Mouse (Mus musculus): ENCODE data around the gene Ap1m1. TPM values are rescaled to one million over a fixed set of nuclear protein-coding genes. Genes with fewer than 3 reads are reported as not detected.

Ap1m1 gene
- total RNA-seq, 1 experiment from 2014 or later, result 68.1 TPM

GRCm38 (mm10) chr8:72257902-72258238, 18.1 kb downstream of the Ap1m1 start:
- no peak for DNase-seq

GRCm38 (mm10) chr8:72259862-72260261, 20.0 kb downstream of the Ap1m1 start:
- DNase-seq, result no peak

- no peak for DNase-seq
These were observed 20.8 kb downstream of the Ap1m1 start for GRCm38 (mm10) chr8:72260585-72260984.

- DNase-seq, result peak; percentile 85
These were observed 21.2 kb downstream of the Ap1m1 start for GRCm38 (mm10) chr8:72261019-72261418.

- no peak for DNase-seq
These were observed 21.6 kb downstream of the Ap1m1 start for GRCm38 (mm10) chr8:72261431-72261830.

- peak; percentile 56 for DNase-seq
These were observed 22.1 kb downstream of the Ap1m1 start for GRCm38 (mm10) chr8:72261872-72262271.

- DNase-seq, result peak; percentile 79
These were observed 22.9 kb downstream of the Ap1m1 start for GRCm38 (mm10) chr8:72262756-72263155.

GRCm38 (mm10) chr8:72263451-72263850, 23.6 kb downstream of the Ap1m1 start:
- DNase-seq, result peak; percentile 40

- peak; percentile 47 for DNase-seq
These were observed 25.5 kb downstream of the Ap1m1 start for GRCm38 (mm10) chr8:72265342-72265741.

GRCm38 (mm10) chr8:72266671-72267070, 26.9 kb downstream of the Ap1m1 start:
- DNase-seq, result no peak

GRCm38 (mm10) chr8:72267106-72267505, 27.3 kb downstream of the Ap1m1 start:
- no peak for DNase-seq

GRCm38 (mm10) chr8:72268356-72268755, 28.5 kb downstream of the Ap1m1 start:
- peak; percentile 78 for DNase-seq

GRCm38 (mm10) chr8:72270606-72271005, 30.8 kb downstream of the Ap1m1 start:
- no peak for DNase-seq

- no peak for DNase-seq
These were observed 31.3 kb downstream of the Ap1m1 start for GRCm38 (mm10) chr8:72271051-72271660.

- DNase-seq, result no peak
These were observed 31.9 kb downstream of the Ap1m1 start for GRCm38 (mm10) chr8:72271691-72272090.

GRCm38 (mm10) chr8:72272361-72272760, 32.5 kb downstream of the Ap1m1 start:
- peak; percentile 85 for DNase-seq

GRCm38 (mm10) chr8:72273111-72273770, 33.4 kb downstream of the Ap1m1 start:
- no peak for DNase-seq

- DNase-seq, result no peak
These were observed 34.0 kb downstream of the Ap1m1 start for GRCm38 (mm10) chr8:72273807-72274206.

GRCm38 (mm10) chr8:72277244-72277643, 37.4 kb downstream of the Ap1m1 start:
- DNase-seq, result no peak

GRCm38 (mm10) chr8:72279151-72279550, 39.3 kb downstream of the Ap1m1 start:
- DNase-seq, result peak; percentile 36

GRCm38 (mm10) chr8:72281634-72282033, 41.8 kb downstream of the Ap1m1 start:
- peak; percentile 66 for DNase-seq

GRCm38 (mm10) chr8:72285285-72285684, 45.5 kb downstream of the Ap1m1 start:
- DNase-seq, result no peak

GRCm38 (mm10) chr8:72289051-72289450, 49.2 kb downstream of the Ap1m1 start:
- no peak for DNase-seq

- peak; percentile 2 for DNase-seq
These were observed 51.3 kb downstream of the Ap1m1 start for GRCm38 (mm10) chr8:72291104-72291503.
